Comparison of ENCODE assay signal across 12 mouse cellular contexts in genomic region chr2:160525301-160526205, GRCm38 (mm10).
DNase-seq lines count a peak whose midpoint lies in the region; ATAC-seq lines count a peak whose summit lies in the region.
"Had no signal": no experiment of that assay in that cellular context is flagged by ENCODE, and none has a peak within 500 bp of the region (broad histone marks: within the 10 kb centered on the region; RNA-seq: fewer than 3 reads in every experiment).

No protein-coding gene starts in this region.

- H3K4me3 ChIP-seq in kidney, embryonic 16.5 days (ENCODE audit: low read length) = no peak overlapping the region
- no peak overlapping the region for H3K4me3 ChIP-seq in heart, embryonic 16.5 days (ENCODE audit: low read length)
- H3K4me3 ChIP-seq: erythroblast, embryonic 14.5 days; liver, embryonic 15.5 days; neural tube, embryonic 12.5 days; stomach, embryonic 15.5 days had no signal

- WGBS in kidney, embryonic 16.5 days = 70% methylated on average over 9 of the region's 9 CpGs
- WGBS in heart, embryonic 16.5 days = 64% methylated on average over 9 of the region's 9 CpGs

- H3K27ac ChIP-seq in kidney, embryonic 16.5 days (ENCODE audit: low read length) = no peak overlapping the region
- no peak overlapping the region for H3K27ac ChIP-seq in heart, embryonic 16.5 days (ENCODE audit: low read length)
- H3K27ac ChIP-seq: liver, embryonic 15.5 days; neural tube, embryonic 12.5 days; stomach, embryonic 15.5 days had no signal

- no peaks in the 10 kb centered on the region for H3K36me3 ChIP-seq in kidney, embryonic 16.5 days (ENCODE audit: insufficient read depth, low read length)
- no peaks in the 10 kb centered on the region for H3K36me3 ChIP-seq in heart, embryonic 16.5 days (ENCODE audit: control insufficient read depth, insufficient read depth)
- H3K36me3 ChIP-seq: liver, embryonic 15.5 days; neural tube, embryonic 12.5 days; stomach, embryonic 15.5 days had no signal

- H3K4me1 ChIP-seq in kidney, embryonic 16.5 days (ENCODE audit: insufficient read depth, low read length) = peaks cover 23% of the 10 kb centered on the region
- peaks cover 2% of the 10 kb centered on the region; the same call in 1 of the 2 replicates for H3K4me1 ChIP-seq in heart, embryonic 16.5 days (ENCODE audit: control insufficient read depth, insufficient read depth, low read length)
- H3K4me1 ChIP-seq: liver, embryonic 15.5 days had no signal

- no peaks in the 10 kb centered on the region for H3K27me3 ChIP-seq in kidney, embryonic 16.5 days (ENCODE audit: insufficient read depth, low read length)
- H3K27me3 ChIP-seq in heart, embryonic 16.5 days (ENCODE audit: control insufficient read depth, insufficient read depth, low read length) = no peaks in the 10 kb centered on the region
- H3K27me3 ChIP-seq: liver, embryonic 15.5 days; stomach, embryonic 15.5 days had no signal

- peak; percentile 2 for DNase-seq in adrenal gland, adult 8-10 months
- DNase-seq in adrenal gland, postnatal 4 days (ENCODE audit: low spot score in 2 of 2) = no peak
- DNase-seq in kidney, adult 9 months = no peak
- peak; percentile 38 for DNase-seq in skeletal muscle tissue, adult 2 months (ENCODE audit: low read depth, low spot score)
- no peak for DNase-seq in ovary, postnatal 10 days (ENCODE audit: low spot score)
- DNase-seq in natural killer cell, adult 2 months (ENCODE audit: low spot score in 2 of 2) = no peak

- no peak overlapping the region for H3K4me2 ChIP-seq in kidney, embryonic 16.5 days (replicated peaks; ENCODE audit: low read depth, low read length)
- H3K4me2 ChIP-seq in heart, embryonic 16.5 days (ENCODE audit: low read depth, low read length) = no peak overlapping the region
- H3K4me2 ChIP-seq: neural tube, embryonic 12.5 days; stomach, embryonic 15.5 days had no signal

- H3K9me3 ChIP-seq in kidney, embryonic 16.5 days (ENCODE audit: low read length) = no peaks in the 10 kb centered on the region
- no peaks in the 10 kb centered on the region for H3K9me3 ChIP-seq in heart, embryonic 16.5 days (replicated peaks; ENCODE audit: control insufficient read depth, low read length)
- H3K9me3 ChIP-seq: liver, embryonic 15.5 days; neural tube, embryonic 12.5 days; stomach, embryonic 15.5 days had no signal

- ATAC-seq in kidney, embryonic 16.5 days (ENCODE audit: low FRiP score, low TSS enrichment) = 0 out of 2 replicates have a peak, but pooled peaks have one; percentile 21
- peak; percentile 53; the same call in 1 of the 2 replicates for ATAC-seq in heart, embryonic 16.5 days (replicated peaks; ENCODE audit: extremely low read depth, insufficient read depth, low FRiP score)

- no peak overlapping the region for H3K9ac ChIP-seq in kidney, embryonic 16.5 days (replicated peaks; ENCODE audit: low read length)
- no peak overlapping the region for H3K9ac ChIP-seq in heart, embryonic 16.5 days (ENCODE audit: low read length)
- H3K9ac ChIP-seq: liver, embryonic 15.5 days; neural tube, embryonic 12.5 days; stomach, embryonic 15.5 days had no signal

Comparison
In these comparisons a context has a peak if more than half of its experiments do, and no peak if none do; other contexts are left out.
1. DNase-seq: peak in adrenal gland, adult 8-10 months (single experiment) and skeletal muscle tissue, adult 2 months (single experiment); none in adrenal gland, postnatal 4 days (0 of 2), kidney, adult 9 months (single experiment), ovary, postnatal 10 days (single experiment) and natural killer cell, adult 2 months (0 of 2).